Mouse (Mus musculus) urinary bladder, postnatal 4 days (tissue): ENCODE measurements around the gene Tmem217.
"Not testable (repeated sequence)": the region's sequence is repeated elsewhere in the genome, so short reads cannot be mapped to it uniquely, and the experiment has no call there.

Source experiments
- DNase-seq, 2 experiments: peaks; one replicate each; pipeline ENCODE4 v3.0.0; 2021 to 2022; ENCODE audit warnings: low spot score in 2 of 2

Tmem217 gene

DNA sequence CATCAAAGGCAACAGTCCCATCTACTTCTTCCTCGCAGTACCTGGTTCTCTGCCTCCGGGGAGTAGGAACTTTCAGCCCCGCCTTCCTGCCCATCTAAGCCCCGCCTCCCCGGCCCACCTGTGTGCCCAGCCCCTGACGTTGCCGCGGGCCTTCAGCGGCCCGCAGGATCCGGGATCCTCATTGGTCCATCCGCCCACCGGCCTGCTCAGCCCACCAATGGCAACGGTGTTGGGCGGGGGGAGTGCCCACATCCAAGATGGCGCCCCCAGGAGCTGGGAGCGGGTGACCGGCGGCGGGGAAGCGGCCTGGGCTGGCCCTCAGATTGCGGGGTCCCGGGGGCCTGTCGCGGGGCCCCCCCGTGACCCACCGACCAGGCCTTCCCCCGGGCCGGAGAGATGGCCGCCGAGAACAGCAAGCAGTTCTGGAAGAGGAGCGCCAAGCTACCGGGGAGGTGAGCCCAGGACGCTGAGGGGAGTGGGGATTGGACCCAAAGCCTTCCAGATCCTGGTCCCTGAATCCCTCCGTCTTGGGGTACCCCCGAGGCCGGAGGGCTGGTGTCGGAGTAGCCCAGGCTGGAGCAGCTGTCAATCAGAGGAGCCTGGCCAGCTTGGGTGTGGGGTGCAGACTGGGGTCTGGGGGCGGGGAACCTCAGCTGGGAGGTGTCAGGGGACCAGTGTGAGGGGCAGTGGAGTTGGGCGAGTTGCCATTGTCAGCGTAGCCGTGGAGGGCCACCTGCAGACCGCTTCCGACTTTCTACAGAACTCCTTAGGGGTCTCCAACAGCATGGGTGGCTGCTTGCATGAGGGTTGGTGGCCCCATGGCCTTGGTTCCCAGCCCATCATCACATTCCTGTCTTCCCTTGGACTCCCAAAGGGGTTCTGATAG, 2.4 kb downstream of the Tmem217 start, which contains the start of the genes Gm17657 and Tbc1d22b:
Gm17657 (minus strand) TSS at position 96 of the 886 bp plus-strand sequence.
Tbc1d22b (plus strand) TSS at position 243 of the 886 bp plus-strand sequence.
- DNase-seq: peak; percentile 90 to 94

DNA sequence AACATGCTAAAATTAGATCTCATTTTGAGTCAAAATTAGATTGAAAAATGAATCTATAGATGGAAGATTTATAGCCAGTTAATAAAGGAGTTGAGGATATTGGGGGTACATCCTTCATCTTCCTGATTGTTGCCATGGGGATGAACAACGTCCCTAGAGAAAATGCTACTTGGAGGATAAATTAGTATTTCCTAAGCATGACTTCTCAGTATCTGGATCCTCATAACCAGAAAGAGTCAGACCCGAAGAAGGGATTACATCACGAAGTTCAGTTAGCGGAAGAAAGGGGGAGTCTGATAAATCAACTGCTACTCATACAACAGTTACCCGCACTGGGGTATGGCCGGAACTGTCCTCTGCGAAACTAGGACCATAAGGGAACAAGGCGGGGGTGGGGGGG, 3.2 kb downstream of the Tmem217 start:
- DNase-seq: no peak

DNA sequence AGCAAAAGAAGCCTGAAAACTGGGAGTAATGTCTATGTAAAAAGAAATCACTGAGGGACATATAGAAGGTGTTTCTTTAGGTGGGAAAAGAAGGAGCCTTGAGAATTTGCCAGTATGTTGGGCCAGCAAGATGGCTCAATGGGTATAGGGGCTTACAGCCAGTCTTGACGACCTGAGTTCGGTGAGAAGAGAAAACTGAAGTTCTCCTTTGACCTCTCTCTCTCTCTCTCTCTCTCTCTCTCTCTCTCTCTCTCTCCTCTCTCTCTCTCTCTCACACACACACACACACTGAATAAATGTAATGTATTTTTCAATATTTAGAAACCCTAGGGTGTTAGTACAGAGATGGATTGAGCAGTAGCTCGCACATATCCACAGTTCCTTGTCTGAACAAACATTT, 3.7 kb downstream of the Tmem217 start:
- DNase-seq: no peak

DNA sequence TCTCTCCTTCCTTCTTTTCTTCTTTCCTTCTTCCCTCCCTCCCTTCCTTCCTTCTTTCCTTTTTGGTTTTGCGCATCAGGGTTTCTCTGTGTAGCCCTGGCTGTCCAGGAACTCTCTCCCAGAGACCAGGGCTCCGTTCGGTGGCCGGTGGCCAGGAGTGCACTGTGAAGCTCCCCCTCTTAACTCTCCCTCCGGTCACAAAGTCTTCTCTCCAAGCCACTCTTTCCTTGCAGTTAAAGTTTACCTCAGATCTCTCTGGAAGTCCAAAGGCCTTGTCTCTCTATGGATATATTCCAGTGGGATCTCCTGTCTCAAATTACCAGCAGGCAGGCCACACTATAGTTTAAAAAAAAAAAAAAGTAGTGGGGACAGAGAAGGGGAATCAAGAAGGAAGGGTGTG, 6.9 kb downstream of the Tmem217 start:
- DNase-seq: no peak

DNA sequence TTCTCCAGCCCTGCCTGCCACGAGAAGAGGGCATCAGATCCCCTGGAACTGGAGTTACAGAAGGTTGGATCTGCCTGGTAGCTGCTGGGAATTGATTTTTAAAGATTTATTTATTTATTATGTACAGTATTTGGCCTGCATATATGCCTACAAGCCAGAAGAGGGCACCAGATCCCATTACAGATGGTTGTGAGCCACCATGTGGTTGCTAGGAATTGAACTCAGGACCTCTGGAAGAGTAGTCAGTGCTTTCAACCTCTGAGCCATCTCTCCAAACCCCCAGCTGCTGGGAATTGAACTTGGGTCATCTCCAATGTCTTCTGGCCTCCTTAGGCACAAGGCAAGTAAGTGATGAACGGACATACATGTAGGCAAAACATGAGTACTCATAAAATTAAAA, 8.1 kb downstream of the Tmem217 start:
- no peak for DNase-seq

DNA sequence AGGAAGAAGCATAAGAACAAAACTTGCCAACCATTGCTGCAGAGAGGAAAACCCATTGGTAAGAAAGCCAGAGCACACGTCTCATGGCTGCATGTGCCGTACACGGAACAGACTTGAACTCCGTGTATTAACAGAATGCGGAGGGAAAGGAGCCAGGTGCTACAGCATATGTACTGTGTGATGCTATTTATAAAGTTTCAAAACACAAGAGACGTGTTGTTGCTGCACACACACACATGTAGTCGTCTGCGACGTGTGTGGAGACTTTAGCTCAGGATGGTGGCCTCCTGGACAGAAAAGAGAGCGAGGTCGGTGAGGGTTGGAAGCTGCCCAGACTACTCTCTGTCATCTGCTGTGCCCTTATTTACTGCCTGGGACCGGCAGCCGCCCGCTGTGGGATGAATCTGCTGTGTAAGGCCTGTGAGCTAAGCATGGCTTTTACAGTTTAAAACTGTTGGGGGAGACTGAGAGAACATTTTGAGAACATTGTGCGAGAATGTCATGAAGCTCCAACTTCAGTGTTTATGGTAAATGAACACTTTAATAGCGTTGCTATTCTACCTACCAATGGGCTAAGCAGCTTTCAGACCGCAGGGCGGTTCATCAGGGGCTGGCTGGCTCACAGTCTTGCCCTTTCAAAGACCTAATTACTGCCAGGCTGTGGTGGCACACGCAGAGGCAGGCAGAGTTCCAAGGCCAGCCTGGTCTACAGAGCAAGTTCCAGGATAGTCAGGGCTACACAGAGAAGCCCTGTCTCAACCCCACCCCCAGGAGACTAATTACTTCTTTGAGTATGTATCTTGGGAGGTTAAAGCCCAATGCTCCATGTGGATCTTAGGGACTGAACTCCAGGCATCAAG, 9.1 kb downstream of the Tmem217 start:
- no peak for DNase-seq

DNA sequence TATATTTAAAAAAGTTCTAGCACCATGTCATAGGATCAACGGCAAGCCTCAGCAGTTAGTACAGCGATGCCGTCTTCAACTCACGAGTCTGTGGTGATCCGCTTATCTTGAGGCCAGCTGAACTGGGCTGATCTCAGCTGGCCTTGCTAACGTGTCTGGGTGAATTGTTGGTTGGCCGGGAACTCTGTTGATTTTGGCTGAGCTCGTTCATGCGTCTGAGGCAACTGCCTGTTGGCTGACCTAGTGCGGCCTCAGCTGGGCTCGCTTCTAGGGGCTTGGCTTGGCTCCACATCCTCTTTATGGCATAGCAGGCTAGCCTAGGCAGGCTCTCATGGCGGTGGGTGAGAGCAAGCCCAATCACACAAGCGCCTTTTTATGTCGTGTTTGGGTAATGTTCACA, 10.8 kb downstream of the Tmem217 start:
- DNase-seq: peak; percentile 55 to 73

DNA sequence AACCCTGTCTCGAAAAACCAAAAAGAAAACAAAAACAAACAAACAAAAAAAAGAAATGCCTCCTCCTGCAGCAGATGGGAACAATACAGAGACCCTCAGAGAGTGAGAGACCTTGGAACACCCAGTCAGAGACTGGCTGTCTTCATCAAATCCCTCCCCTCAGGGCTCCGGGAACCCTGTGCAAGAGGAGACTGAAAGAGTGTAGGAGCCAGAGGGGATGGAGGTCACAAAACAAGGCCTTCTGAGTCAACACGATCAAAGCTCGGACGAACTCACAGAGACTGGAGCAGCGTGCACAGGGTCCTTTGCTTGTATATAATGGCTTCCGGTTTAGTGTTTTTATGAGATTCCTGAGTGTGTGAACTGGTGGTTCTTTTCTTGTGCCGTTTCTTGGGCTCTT, 11.8 kb downstream of the Tmem217 start:
- DNase-seq: no peak

DNA sequence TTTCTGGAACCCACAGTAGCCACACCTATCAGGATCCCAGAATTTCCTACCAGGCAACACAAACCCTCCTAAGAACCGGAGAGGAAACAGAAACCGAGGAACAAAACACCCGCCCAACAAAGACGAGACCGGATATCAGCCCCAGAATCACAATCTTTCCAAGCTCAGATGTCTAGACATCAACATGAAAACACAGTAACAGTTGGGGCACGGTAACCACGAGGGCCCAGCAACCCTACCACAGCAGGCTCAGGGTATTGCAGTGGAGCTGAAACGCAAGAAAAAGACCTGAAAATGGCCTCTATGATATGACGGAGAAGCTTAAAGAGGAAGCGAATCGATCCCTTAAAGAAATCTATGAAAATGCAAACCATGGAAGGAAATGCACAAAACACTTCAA, 18.3 kb downstream of the Tmem217 start:
- DNase-seq: no peak

DNA sequence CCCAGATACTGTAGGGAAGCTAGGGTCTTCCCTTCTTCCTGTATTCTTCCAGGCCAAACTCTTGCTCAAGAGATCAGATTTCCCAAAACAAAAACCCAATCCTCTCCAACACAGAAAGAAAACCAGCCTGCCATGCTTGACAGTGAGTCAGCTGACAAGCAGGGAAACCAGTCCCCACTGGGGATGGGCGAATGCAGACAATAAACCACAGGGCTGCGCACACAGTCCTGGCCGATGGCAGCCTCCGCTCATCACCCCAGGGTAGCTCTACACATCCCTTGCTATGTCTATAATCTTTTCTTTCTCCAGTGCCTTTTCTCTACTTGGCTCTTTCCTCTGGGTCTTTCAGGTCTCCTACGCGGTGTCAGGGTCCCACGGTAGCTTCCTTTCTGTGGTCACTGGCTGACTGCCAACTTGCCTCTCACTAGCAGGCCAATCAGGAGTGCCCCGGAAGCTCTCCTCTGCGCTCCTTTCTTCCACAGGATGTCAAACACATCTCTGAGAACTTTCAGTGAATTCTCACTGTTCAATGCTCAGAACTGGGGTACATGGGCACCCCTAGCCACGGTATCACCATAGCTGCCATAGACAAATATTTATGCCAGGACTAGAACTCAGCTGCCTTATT, 20.3 kb downstream of the Tmem217 start:
- no peak for DNase-seq

DNA sequence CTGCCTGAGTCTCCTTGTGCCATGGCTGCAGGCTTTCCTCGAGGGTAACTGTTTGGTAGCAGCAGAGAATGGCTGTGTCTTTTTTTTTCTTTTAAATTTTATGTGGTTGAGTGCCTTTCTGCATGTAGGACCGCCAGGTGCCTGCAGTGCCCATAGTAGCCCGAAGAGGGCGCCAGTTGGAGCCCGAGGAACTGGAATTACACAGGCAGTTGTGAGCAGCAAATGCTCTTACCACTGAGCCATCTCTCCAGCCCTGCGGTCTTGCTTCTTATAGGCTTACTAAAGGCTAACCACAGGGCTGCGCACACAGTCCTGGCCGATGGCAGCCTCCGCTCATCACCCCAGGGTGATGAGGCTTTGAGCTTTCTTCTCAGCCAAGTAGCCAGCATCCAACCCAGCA, 20.9 kb downstream of the Tmem217 start:
- no peak for DNase-seq

DNA sequence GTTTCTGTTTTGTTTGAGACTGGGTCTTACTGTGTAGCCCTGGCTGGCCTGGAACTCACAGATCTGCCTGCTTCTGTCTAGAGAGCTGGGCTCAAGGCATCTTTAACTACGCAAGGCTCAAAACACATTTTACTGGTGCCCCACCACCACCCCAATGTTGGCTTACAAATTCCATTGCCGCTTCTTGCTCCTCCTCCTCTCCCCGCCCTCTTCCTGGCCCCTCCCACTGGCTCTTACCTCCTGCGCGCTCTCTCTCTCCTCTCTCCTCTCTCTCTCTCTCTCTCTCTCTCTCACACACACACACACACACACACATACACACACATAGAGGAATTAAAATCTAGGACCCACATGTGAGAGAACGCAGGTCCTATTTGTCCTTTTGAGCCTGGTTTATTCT, 21.7 kb downstream of the Tmem217 start:
- DNase-seq: no peak

DNA sequence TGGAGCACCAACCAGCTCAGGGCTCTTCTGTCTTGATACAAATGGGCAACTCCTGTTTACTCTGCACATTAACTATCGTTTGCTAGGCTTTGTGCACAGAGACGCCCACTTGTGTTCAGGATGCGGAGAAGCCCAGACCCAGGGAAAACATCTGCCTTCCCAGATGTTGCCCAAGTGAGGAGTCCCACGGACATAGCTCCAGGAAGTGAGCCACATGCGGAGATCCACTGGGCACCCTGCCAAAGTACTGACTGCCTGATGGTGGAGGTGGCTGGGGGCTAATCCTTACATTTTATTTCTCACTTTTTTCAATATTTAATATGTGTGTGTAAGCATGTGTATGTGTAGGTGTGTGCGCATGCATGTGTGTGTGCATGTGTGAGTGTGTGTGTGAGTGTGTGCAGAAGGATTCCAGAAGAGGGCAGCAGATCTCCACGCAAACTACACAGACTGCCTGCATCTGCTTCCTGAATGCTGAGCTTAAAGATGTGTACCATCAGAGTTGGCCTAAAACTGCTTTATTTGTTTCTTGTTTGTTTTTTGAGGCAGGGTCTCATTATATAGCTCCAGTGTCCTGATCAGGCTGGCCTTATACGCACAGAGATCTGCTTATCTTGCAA, 23.5 kb downstream of the Tmem217 start:
- DNase-seq: no peak

DNA sequence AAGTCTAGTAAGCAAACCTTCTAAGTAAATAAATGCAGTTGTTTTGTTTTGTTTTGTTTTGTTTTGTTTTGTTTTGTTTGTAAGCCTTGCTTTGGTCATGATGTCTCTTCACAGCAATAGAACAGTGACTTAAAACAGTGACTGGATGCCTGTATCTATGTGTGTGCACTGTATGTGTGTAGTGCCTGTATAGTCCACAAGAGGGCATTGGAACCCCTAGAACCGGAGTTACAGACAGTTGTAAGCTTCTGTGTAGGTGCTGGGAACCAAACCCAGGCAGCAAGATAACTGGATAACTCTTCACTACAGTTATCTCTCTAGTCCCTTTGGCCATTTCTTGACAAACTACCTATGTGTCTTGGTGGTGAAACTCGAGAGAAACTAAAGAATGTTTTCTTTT, 26.6 kb downstream of the Tmem217 start:
- no peak for DNase-seq

DNA sequence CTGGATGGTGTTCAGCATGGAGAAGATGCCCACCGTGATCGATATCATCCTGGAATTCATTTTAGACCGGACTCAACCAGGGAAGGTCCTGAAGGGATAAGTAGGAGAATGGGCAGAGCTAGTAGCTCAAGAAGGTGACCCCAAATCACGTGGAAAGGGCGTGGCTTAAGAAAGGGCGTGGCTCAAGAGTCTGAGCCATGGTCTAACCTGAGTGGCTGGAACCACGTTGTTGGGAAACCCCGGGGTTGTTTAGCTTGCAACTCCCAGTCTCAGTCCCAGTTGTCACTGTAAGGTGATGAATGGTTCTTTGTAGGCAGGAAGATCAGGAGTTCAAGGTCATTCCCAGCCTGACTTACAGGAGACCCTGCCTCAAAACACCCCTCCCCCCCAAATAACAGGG, 32.5 kb downstream of the Tmem217 start:
- DNase-seq: no peak

DNA sequence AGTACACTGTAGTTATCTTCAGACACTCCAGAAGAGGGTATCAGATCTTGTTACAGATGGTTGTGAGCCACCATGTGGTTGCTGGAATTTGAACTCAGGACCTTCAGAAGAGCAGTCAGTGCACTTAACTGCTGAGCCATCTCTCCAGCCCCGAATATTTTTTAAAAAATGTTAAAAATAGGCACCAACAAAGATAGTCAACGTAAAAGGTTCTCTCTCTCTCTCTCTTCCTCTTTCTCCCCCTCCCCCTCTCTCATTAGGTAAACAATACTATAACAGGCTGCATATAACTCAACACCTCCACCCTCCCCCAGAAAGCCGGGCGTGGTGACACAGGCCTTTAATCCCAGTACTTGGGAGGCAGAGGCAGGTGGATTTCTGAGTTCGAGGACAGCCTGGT, 33.5 kb downstream of the Tmem217 start:
- not testable (repeated sequence) for DNase-seq

DNA sequence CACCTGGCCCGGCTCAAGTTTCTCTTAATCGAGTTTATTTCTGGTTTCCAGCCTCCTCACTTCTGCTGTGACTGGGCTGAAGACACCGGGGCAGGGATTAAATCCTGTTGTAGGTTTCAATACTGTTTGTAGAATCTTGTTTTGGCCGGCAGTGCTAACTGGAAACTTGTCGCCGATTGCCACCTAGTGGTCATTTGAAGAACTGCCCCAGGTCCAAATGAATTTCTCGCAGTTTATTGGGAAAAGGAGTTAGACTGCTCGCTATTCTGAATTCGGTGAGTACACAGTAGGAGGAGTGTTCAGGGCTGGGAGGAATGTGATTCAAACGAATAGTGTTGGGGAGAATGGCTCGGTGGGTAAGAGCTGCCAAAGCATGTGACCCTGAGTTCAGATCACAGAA, 37.8 kb downstream of the Tmem217 start:
- peak; percentile 75 to 83 for DNase-seq

DNA sequence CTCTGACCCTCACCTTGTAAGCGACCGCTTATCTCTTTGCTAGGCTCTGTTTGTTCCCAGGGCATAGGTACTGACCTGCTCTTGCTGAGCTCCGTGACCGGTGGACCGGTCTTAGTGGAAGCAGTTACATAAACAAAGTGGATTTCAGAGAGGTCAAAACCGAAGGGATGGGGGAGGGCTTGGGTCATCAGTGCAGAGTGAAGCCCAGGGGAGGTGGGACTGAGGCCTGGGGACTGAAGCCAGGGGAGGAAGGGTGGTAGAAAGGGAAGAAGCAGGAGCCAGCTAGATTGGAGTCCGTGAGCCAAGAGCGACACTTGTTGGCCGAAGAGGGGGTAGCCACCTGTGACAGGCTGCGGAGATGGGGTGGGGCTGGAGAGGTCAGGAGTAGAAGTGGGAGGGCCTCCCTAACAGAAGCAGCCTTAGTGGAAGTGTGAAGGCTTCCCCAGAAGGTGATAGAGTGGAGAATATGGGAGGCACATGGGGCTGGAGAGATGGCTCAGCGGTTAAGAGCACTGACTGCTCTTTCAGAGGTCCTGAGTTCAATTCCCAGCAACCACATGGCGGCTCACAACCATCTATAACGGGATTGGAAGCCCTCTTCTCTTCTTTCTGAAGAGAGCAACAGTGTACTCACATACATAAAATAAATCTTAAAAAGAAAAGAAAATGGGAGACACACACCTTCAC, 39.0 kb downstream of the Tmem217 start:
- DNase-seq: peak; percentile 54 to 67

DNA sequence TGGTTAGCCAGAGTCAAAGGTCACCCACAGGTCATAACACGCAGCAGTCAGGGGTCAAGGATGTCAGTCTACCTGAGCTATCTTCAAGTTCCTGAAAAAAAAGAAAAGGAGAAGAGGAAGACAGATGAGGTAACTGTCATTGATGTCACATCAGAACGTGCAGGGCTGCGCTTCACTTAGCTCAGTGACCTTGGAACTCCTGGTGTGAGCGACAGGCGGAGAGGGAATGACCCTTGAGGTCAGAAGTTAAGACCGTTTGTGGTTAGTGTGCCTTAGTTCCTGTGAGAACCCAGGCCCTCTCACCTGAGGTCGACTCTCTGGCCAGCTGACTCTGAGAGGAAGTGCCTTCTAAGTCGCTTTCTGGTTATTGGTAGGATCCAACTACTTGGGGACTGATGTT, 41.5 kb downstream of the Tmem217 start:
- DNase-seq: no peak

DNA sequence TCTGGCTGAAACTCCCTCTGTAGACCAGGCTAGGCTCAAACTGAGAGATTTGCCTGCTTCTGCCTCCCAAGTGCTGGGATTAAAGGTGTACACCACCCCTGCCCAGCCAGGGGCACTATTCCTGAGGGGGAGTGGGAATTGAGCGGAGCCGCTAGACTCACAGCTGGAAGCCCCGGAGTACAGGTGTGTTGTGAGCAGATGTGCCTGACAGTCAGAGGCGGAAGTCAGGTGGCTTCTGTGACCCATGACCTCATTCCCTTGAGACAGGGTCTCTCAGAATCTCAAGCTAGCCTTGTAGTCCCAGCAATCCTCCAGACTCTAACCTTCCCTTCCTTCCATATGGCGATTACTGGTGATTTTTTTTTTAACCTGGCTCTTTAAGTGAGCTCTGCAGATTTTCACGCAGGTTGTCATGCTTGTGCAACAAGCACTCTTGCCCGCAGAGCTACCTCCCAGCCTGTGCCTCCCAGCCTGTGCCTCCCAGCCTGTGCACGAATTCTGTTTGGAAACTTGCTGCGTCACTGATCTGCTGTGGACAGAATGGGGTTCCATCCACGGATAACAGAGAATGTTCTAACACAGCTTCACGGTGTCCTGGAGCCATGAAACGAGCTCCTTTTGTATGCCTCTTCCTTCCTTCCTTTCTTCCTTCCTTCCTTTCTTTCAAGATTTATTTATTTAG, 43.1 kb downstream of the Tmem217 start:
- DNase-seq: no peak

DNA sequence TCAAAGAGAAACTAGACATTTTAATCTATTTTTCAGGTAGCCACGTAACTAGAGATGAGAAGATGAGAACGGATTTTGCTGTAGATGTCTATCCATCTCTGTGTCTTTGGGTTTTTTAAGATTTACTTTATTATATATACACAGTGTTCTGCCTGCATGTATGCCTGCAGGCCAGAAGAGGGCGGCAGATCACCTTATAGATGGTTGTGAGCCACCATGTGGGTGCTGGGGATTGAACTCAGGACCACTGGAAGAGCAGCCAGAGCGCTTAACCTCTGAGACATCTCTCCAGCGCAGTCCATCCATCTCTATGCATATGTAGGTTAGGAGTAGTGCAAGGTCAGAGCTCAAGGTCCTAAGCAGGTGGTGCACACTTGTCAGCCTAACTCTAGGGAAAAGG, 48.5 kb downstream of the Tmem217 start:
- no peak for DNase-seq
